Mouse (Mus musculus): ENCODE data around the gene Mettl13. TPM values are rescaled to one million over a fixed set of nuclear protein-coding genes. Genes with fewer than 3 reads are reported as not detected.

Mettl13 gene
- 7.6 and 10.2 TPM in 2 replicates for polyA plus RNA-seq (2012)

DNA sequence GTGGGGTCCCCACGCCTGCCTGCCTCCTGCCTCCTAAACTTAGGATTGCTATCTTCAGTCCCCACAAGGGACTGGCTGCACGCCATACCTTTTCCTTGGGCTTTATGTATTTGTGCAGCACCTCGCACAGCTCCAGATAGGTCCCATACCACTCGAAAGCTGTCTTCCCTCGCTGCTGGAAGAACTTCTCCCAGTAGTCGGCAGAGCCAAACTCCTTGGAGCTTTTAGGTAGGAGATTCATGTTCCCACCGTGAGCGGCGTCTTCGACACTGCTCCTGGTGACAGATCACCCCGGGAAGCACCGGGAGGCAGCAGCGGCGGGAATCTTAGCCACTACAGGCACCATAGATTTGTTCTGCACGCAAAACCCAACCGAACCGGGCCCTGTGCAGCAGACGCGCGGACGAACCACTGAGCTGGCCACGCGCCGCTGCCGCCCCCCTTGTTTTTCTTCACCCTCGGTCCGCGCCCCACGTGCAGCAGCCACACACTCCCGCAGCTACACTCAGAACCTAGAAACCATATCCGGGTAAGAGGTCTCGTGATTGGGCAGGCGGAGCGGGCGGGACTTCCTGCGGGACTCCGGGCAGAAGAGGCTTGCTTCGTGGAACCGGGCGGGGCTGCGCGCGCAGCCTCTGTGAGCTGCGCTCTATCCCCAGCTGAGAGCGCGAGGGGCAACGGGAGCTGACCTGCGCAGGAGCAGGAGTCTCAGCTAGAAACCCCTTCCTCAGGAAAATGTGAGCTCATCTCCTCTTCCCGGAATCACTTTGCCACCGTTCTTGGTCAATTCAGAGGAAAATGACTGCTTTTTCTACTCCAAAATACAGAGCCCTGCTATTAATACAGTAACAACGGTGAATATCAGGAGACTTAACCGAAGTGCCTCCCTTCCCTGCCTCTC is at the start of gene Mettl13:
Gene Mettl13 (minus strand): TSS at position 536 of the 901 bp plus-strand sequence.

DNA sequence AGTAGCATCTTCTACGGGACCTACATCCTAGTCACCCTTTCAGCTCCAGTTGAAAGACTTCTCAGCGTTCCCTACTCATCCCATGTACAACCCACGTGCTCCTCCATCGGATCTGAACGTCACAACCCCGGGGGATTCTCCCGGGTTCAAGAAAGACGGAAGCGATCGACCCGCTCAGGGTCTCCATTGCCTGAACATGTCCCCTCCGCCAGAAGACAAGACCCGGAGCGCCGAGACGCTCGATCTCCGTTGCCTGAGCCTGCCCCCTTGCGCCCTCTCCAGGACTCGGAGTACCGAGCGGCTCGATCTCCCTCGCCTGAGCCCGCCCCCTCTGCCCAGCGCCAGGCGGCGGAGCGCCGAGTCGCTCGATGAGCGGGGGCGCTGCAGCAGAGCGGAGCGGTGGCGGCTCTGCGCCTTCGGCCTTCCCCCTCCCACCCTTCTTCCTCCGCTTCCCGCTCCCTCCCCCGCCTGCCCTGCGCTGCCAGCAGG is 22.0 kb upstream of the Mettl13 start, which contains the start of gene Vamp4:
Gene Vamp4 (plus strand): TSS at position 256 of the 489 bp plus-strand sequence.

Other genes with a start within 250 kb of the Mettl13 start
- gene Dnm3, start 70.5 kb downstream of the Mettl13 start, polyA plus RNA-seq (2012), result 0.20 and 0.28 TPM in 2 replicates
- gene Vamp4, start 22.0 kb upstream of the Mettl13 start, polyA plus RNA-seq (2012), result 8.9 and 10.6 TPM in 2 replicates
- gene Myoc, start 90.6 kb upstream of the Mettl13 start, polyA plus RNA-seq (2012), result not detected in 2 replicates
- not detected in 2 replicates for gene Myocos, start 109.7 kb upstream of the Mettl13 start, polyA plus RNA-seq (2012)
- gene Prrc2c, start 192.0 kb upstream of the Mettl13 start, polyA plus RNA-seq (2012), result 36.3 and 47.0 TPM in 2 replicates

Data from megakaryocyte-erythroid progenitor cell, adult 5 weeks (primary cell).